Mouse (Mus musculus): ENCODE measurements around the gene Zbtb8a. TPM values are rescaled to one million over a fixed set of nuclear protein-coding genes. Genes with fewer than 3 reads are reported as not detected.

The Zbtb8a gene
- total and polyA plus RNA-seq, 3 experiments = 0.89 to 1.6 TPM; not detected in 1

- no peaks in the 10 kb centered on the region for H3K36me3 ChIP-seq (ENCODE audit: control insufficient read depth in 1 of 2, insufficient read depth in 2 of 2, low read length in 2 of 2)
- no peak overlapping the region for H3K27ac ChIP-seq (ENCODE audit: control insufficient read depth, low read depth, low read length)
- no peak overlapping the region for H3K4me3 ChIP-seq (ENCODE audit: control insufficient read depth in 1 of 2, insufficient read depth in 1 of 2, low read depth in 2 of 2, low read length in 2 of 2)
- H3K79me2 ChIP-seq (ENCODE audit: control insufficient read depth, insufficient read depth, low read length, poor library complexity) = no peaks in the 10 kb centered on the region
- no peaks in the 10 kb centered on the region; a peak in 1 of 4 replicates for H3K4me1 ChIP-seq (ENCODE audit: control insufficient read depth in 1 of 2, insufficient read depth in 2 of 2, low read length in 2 of 2)
- no peak for TF ChIP-seq EP300 (IDR thresholded peaks at IDR 0.05; ENCODE audit: low read depth in 1 of 2, low read length in 2 of 2)
- TF ChIP-seq RCOR1 (IDR thresholded peaks at IDR 0.05; ENCODE audit: low read depth, low read length) = no peak
- TF ChIP-seq GABPA (IDR thresholded peaks at IDR 0.05; ENCODE audit: low read depth, low read length) = no peak
- TF ChIP-seq MYC (IDR thresholded peaks at IDR 0.05; ENCODE audit: low read depth, low read length) = no peak
- TF ChIP-seq MYB (IDR thresholded peaks at IDR 0.05; ENCODE audit: low read depth, low read length) = no peak
- no peak for TF ChIP-seq POLR2A (IDR thresholded peaks at IDR 0.05; ENCODE audit: control insufficient read depth in 1 of 2, insufficient read depth in 1 of 2, low read depth in 1 of 2, low read length in 2 of 2, poor library complexity in 1 of 2)
- no peak for TF ChIP-seq SMC3 (IDR thresholded peaks at IDR 0.05; ENCODE audit: low read depth, low read length)
- no peak for TF ChIP-seq E2F4 (IDR thresholded peaks at IDR 0.05; ENCODE audit: borderline replicate concordance, low read depth, low read length)
- no peak for TF ChIP-seq MAFK (IDR thresholded peaks at IDR 0.05; ENCODE audit: borderline replicate concordance, low read depth, low read length)
- no peak for TF ChIP-seq MAX (IDR thresholded peaks at IDR 0.05; ENCODE audit: low read length)
- no peak for TF ChIP-seq KAT2A (conservative IDR thresholded peaks at IDR 0.05; ENCODE audit: low read depth, low read length)
- no peaks in the 10 kb centered on the region for H3K27me3 ChIP-seq (ENCODE audit: control insufficient read depth in 1 of 2, insufficient read depth in 2 of 2, low read length in 2 of 2)
- H3K9me3 ChIP-seq (replicated peaks; ENCODE audit: insufficient read depth, low read length) = no peaks in the 10 kb centered on the region
- DNase-seq (ENCODE audit: low read depth, low spot score) = no peak
- no peak overlapping the region for H3K9ac ChIP-seq (ENCODE audit: control insufficient read depth, low read depth, low read length, poor library complexity, severe bottlenecking)
These were observed 20.2 kb downstream of the Zbtb8a start for GRCm38 (mm10) chr4:129357613-129358163.

GRCm38 (mm10) chr4:129354236-129354635 is 23.7 kb downstream of the Zbtb8a start:
- H3K4me1 ChIP-seq (ENCODE audit: control insufficient read depth in 1 of 2, insufficient read depth in 2 of 2, low read length in 2 of 2) = no peaks in the 10 kb centered on the region
- no peaks in the 10 kb centered on the region for H3K27me3 ChIP-seq (ENCODE audit: control insufficient read depth in 1 of 2, insufficient read depth in 2 of 2, low read length in 2 of 2)
- no peak overlapping the region for H3K4me3 ChIP-seq (ENCODE audit: control insufficient read depth in 1 of 2, insufficient read depth in 1 of 2, low read depth in 2 of 2, low read length in 2 of 2)
- no peak overlapping the region for H3K9ac ChIP-seq (ENCODE audit: control insufficient read depth, low read depth, low read length, poor library complexity, severe bottlenecking)
- H3K27ac ChIP-seq (ENCODE audit: control insufficient read depth, low read depth, low read length) = no peak overlapping the region
- H3K79me2 ChIP-seq (ENCODE audit: control insufficient read depth, insufficient read depth, low read length, poor library complexity) = no peaks in the 10 kb centered on the region
- TF ChIP-seq POLR2AphosphoS2 (IDR thresholded peaks at IDR 0.05; ENCODE audit: low read length) = no peak
- TF ChIP-seq ELF1 (IDR thresholded peaks at IDR 0.05; ENCODE audit: low read depth, low read length) = no peak
- no peak for TF ChIP-seq EP300 (IDR thresholded peaks at IDR 0.05; ENCODE audit: low read depth in 1 of 2, low read length in 2 of 2)
- no peak for TF ChIP-seq RAD21 (IDR thresholded peaks at IDR 0.05; ENCODE audit: low read depth, low read length)
- no peak for TF ChIP-seq MAZ (IDR thresholded peaks at IDR 0.05; ENCODE audit: low read depth, low read length)
- TF ChIP-seq BHLHE40 (IDR thresholded peaks at IDR 0.05; ENCODE audit: borderline replicate concordance, low read depth, low read length) = no peak
- TF ChIP-seq MAX (IDR thresholded peaks at IDR 0.05; ENCODE audit: low read length) = no peak
- no peak for TF ChIP-seq CHD2 (IDR thresholded peaks at IDR 0.05; ENCODE audit: low read length)
- no peak for TF ChIP-seq ETS1 (IDR thresholded peaks at IDR 0.05; ENCODE audit: low read depth, low read length)
- TF ChIP-seq TAL1 (IDR thresholded peaks at IDR 0.05; ENCODE audit: low read length) = no peak
- no peak for TF ChIP-seq POLR2AphosphoS5 (IDR thresholded peaks at IDR 0.05; ENCODE audit: borderline replicate concordance, low read depth, low read length)
- TF ChIP-seq ZMIZ1 (IDR thresholded peaks at IDR 0.05; ENCODE audit: low read depth, low read length) = no peak
- no peak for TF ChIP-seq NELFE (IDR thresholded peaks at IDR 0.05; ENCODE audit: low read depth, low read length)
- H3K36me3 ChIP-seq (ENCODE audit: control insufficient read depth in 1 of 2, insufficient read depth in 2 of 2, low read length in 2 of 2) = no peaks in the 10 kb centered on the region
- no peak for DNase-seq (ENCODE audit: low read depth, low spot score)
- H3K9me3 ChIP-seq (replicated peaks; ENCODE audit: insufficient read depth, low read length) = no peaks in the 10 kb centered on the region

Data from MEL (cell line).